Mouse (Mus musculus) kidney, embryonic 15.5 days (tissue): ENCODE measurements around the gene Tmem203. TPM values are rescaled to one million over a fixed set of nuclear protein-coding genes. Genes with fewer than 3 reads are reported as not detected.
A peak's percentile ranks its signal among the peaks of the same experiment; 100 is the strongest.

Experiments used
- ATAC-seq: fragments of 200-750 bp; cut with Nextera tagmentation; replicated peaks from 2 replicates; pipeline ENCODE4 v1.8.0; 2017; ENCODE audit warnings: moderate TSS enrichment; ENCODE audit not compliant: low FRiP score
- H3K27ac ChIP-seq: fragments of 300-500 bp; sonication (generic); 2 replicates; pipeline ENCODE4 v1.5.1; 2015; ENCODE audit warnings: mild to moderate bottlenecking, inconsistent platforms
- H3K27me3 ChIP-seq: fragments of 300-500 bp; sonication (generic); 2 replicates; pipeline ENCODE4 v1.6.1; 2015; ENCODE audit warnings: inconsistent platforms
- H3K36me3 ChIP-seq: fragments of 300-500 bp; sonication (generic); 2 replicates; pipeline ENCODE4 v1.6.1; 2015; ENCODE audit warnings: inconsistent platforms
- H3K4me1 ChIP-seq: fragments of 300-500 bp; sonication (generic); 2 replicates; pipeline ENCODE4 v1.6.1; 2015; ENCODE audit warnings: inconsistent platforms
- H3K4me2 ChIP-seq: fragments of 300-500 bp; sonication (generic); 2 replicates; pipeline ENCODE4 v1.6.1; 2015; ENCODE audit warnings: moderate library complexity, mild to moderate bottlenecking, inconsistent platforms
- H3K4me3 ChIP-seq: fragments of 300-500 bp; sonication (generic); replicated peaks from 2 replicates; pipeline ENCODE4 v1.5.1; 2015; ENCODE audit warnings: mild to moderate bottlenecking, inconsistent platforms
- H3K9ac ChIP-seq: fragments of 300-500 bp; sonication (generic); 2 replicates; pipeline ENCODE4 v1.6.1; 2015; ENCODE audit warnings: mild to moderate bottlenecking, inconsistent platforms
- H3K9me3 ChIP-seq: fragments of 300-500 bp; sonication (generic); replicated peaks from 2 replicates; pipeline ENCODE4 v1.6.1; 2016; ENCODE audit warnings: inconsistent platforms
- WGBS: fragments of 180-500 bp; shearing (Covaris S2); methylation state at CpG from one replicate; pipeline ENCODE4 v1.1.7; 2015; ENCODE audit warnings: mixed read lengths; 5-methylcytosine and 5-hydroxymethylcytosine counted together
- polyA plus RNA-seq: library from polyadenylated mRNA; unstranded; fragments of >200 nt; fragmentation: Nextera tagmentation; extraction: Ambion mirVana; gene quantifications from 2 replicates; pipeline ENCODE4 v1.2.1, GENCODE M21; 2015

Tmem203 gene
- polyA plus RNA-seq, 1 experiment from 2014 or later: 23.4 TPM

DNA sequence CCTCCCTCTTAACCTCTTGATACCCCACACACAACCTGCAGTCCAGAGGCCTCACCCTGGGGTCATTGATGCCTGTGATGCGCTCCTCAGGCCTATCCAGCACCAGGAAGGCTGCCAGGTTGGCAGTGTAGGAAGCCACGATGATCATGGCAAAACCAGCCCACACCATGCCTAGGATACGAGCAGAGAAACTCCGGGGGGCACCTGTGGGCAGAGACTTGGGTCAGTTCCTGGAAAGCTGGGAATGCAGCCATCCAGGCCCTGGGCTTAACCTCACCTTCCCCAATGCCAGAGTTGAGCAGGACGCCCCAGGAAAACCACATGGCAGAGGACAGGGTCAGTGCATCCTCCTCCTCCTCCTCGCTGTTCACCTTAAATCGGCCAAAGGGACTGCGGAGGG lies 41.9 kb downstream of the Tmem203 start:
- no peaks in the 10 kb centered on the region for H3K9me3 ChIP-seq
- WGBS: 72% methylated on average over 8 of the region's 8 CpGs
- H3K4me1 ChIP-seq: peaks cover 8% of the 10 kb centered on the region
- H3K4me3 ChIP-seq: no peak overlapping the region
- H3K27me3 ChIP-seq: peaks cover 52% of the 10 kb centered on the region
- no peaks in the 10 kb centered on the region for H3K36me3 ChIP-seq
- no peak overlapping the region for H3K4me2 ChIP-seq
- H3K27ac ChIP-seq: no peak overlapping the region
- H3K9ac ChIP-seq: no peak overlapping the region
- no peak for ATAC-seq

DNA sequence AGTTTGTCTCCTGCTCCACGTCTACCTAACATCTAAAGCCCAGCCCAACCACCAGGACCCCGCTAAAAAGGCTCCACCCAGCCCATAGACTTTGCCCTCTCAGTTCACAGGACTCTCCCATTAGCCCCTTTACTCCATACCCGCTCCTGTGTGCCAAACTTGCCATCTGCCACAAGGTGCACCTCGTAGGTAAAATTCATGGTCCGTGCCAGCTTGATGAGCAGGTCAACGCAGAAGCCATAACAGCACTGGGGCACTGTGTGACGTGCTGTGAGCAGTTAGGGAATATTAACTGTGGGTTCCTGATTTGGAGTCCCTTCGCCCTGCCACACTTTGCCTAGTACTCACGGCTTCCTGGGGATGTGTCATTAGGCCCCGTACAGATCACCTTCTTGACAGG lies 42.8 kb downstream of the Tmem203 start:
- ATAC-seq: no peak
- Histone ChIP-seq H3K27me3 (peaks cover 45% of the 10 kb centered on the region), H3K9me3 (no peaks in the 10 kb centered on the region), H3K4me3 (no peak overlapping the region), H3K27ac (no peak overlapping the region), H3K4me2 (no peak overlapping the region), H3K36me3 (no peaks in the 10 kb centered on the region), H3K9ac (no peak overlapping the region), H3K4me1 (no peaks in the 10 kb centered on the region)
- 79% methylated on average over 10 of the region's 10 CpGs for WGBS

DNA sequence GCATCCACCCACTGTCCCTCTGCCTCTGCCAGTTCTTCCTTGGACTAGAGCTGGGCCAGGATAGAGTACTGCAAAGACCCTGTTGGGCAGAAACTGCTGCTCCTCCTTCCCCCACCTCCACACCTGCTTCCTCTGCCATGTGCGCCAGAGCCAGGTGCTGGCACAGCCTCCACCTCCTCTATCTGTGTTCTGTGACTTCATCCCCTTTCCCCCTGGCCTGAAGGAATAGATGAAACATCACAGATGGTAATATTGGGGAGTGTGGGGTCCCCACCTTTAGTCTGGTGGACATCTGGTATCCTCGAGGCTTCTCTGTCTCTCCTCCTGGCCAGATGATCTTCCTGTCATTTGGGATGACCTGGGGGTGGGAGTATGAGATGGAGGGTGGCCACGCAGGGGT lies 48.2 kb downstream of the Tmem203 start:
- no peak for ATAC-seq
- H3K9ac ChIP-seq: no peak overlapping the region
- H3K4me3 ChIP-seq: no peak overlapping the region
- H3K4me1 ChIP-seq: peaks cover 11% of the 10 kb centered on the region
- H3K36me3 ChIP-seq: no peaks in the 10 kb centered on the region
- H3K4me2 ChIP-seq: no peak overlapping the region
- WGBS: 77% methylated on average over 3 of the region's 3 CpGs
- no peak overlapping the region for H3K27ac ChIP-seq
- H3K9me3 ChIP-seq: no peaks in the 10 kb centered on the region
- H3K27me3 ChIP-seq: peaks cover 54% of the 10 kb centered on the region

DNA sequence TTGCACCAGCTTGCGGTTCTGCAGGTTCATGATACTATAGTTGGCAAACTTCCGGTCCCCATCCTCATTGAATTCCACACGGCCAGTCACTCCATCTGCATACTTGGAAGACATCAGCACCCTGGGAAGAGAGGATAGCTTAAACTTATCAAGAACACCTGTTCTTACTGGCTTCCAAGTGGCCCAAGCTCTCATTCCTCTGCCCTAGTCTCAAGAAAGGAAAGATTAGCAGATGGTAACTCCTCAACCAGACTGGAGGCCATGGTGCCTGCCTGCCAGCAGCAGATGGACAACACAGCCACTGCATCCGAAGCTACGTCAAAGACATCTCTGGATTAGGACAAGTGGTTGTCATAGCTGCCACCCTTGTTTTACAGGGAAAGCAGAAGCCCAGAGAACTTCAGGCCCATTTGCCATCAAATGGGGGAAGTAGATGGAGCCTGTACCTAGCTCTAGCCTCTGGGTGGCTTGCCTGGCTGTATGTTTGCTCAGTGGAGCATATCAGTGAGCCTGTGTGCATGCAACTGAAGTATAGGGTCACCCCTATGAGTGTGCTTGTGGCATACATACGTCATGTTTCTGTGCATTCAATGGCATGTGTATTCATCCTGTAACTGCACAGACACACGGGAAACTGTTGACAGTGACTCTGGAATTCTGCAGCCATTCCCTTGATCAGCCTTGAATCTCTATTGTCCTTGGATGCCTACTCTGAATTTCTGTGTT lies 48.9 kb downstream of the Tmem203 start:
- H3K9ac ChIP-seq: no peak overlapping the region
- peak overlapping the region; percentile 69 for H3K4me2 ChIP-seq
- WGBS: 76% methylated on average over 7 of the region's 7 CpGs
- H3K9me3 ChIP-seq: no peaks in the 10 kb centered on the region
- H3K36me3 ChIP-seq: no peaks in the 10 kb centered on the region
- H3K4me1 ChIP-seq: peaks cover 11% of the 10 kb centered on the region
- no peak overlapping the region for H3K27ac ChIP-seq
- peak overlapping the region; percentile 46 for H3K4me3 ChIP-seq
- ATAC-seq: no peak
- H3K27me3 ChIP-seq: peaks cover 61% of the 10 kb centered on the region

DNA sequence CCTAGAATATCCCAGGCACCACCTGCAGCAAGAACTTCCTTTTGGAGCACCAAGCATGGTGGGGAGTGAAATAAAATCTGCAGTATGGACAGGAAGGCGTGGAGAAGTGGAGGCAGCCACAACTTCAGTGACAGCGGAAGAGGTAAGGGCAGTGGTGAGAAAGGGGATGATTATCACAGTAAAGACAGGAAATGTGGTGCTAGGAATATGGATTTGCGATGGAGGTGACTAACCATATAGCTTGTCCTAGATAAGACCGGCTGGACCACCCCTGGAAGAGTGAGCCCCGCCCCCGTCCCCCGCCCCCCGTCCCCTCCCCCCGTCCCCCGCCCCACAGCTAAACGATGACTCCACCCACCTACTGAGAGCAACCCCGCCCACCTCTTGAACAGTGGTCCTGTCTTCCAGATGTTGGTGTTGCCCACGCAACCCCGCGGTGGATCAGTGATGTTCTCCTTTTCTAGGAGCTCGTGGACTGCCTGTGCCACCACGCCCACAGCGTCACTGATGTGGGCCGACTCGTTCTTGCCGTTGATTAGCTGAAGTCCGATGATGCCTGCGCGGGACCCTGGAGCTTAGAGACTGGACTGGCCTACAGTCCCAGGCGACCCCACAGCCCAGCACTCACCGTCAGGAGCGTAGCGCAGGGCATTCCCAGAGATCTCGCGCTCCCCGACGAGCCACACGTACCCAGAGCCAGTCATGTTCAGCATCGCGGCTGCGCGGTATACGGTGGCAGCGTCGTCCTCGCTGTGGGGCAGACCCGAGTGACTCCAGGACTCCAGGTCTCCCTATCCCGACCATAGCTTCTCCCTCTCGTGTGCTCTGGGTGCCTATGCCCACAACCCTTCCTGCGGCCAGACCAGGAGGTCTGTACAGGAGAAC lies 49.7 kb downstream of the Tmem203 start:
- no peak; the same call in 1 of the 2 replicates for ATAC-seq
- H3K9ac ChIP-seq: no peak overlapping the region
- no peaks in the 10 kb centered on the region for H3K9me3 ChIP-seq
- H3K27ac ChIP-seq: no peak overlapping the region
- peaks cover 68% of the 10 kb centered on the region for H3K27me3 ChIP-seq
- H3K4me1 ChIP-seq: peaks cover 11% of the 10 kb centered on the region
- peak overlapping the region; percentile 69 for H3K4me2 ChIP-seq
- peak overlapping the region; percentile 46 for H3K4me3 ChIP-seq
- no peaks in the 10 kb centered on the region for H3K36me3 ChIP-seq
- 2% methylated on average over 44 of the region's 45 CpGs for WGBS

Other genes with a start within 250 kb of the Tmem203 start
- 76.5 and 91.4 TPM in 2 replicates for gene Nsmf, start 201.1 kb upstream of the Tmem203 start, polyA plus RNA-seq
- 5.0 and 5.3 TPM in 2 replicates for gene Entpd8, start 175.1 kb upstream of the Tmem203 start, polyA plus RNA-seq
- gene Noxa1, start 160.3 kb upstream of the Tmem203 start, polyA plus RNA-seq: 0.77 and 1.1 TPM in 2 replicates
- gene Nrarp, start 74.7 kb upstream of the Tmem203 start, polyA plus RNA-seq: 21.8 and 23.7 TPM in 2 replicates
- gene Tor4a, start 58.6 kb upstream of the Tmem203 start, polyA plus RNA-seq: 11.7 and 14.1 TPM in 2 replicates
- gene Nelfb, start 44.0 kb upstream of the Tmem203 start, polyA plus RNA-seq: 114 and 124 TPM in 2 replicates
- 0.23 and 0.55 TPM in 2 replicates for gene Stpg3, start 40.8 kb upstream of the Tmem203 start, polyA plus RNA-seq
- gene Fam166a, start 36.7 kb upstream of the Tmem203 start, polyA plus RNA-seq: 1.4 and 1.9 TPM in 2 replicates
- 555 and 581 TPM in 2 replicates for gene Tubb4b, start 30.7 kb upstream of the Tmem203 start, polyA plus RNA-seq
- gene Slc34a3, start 21.1 kb upstream of the Tmem203 start, polyA plus RNA-seq: 0.78 and 0.99 TPM in 2 replicates
- gene Rnf224, start 18.7 kb upstream of the Tmem203 start, polyA plus RNA-seq: 0.31 and 0.41 TPM in 2 replicates
- gene Rnf208, start 13.2 kb upstream of the Tmem203 start, polyA plus RNA-seq: 20.7 and 21.8 TPM in 2 replicates
- 0.51 and 0.55 TPM in 2 replicates for gene Cysrt1, start 13.0 kb upstream of the Tmem203 start, polyA plus RNA-seq
- gene AL732309.1, start 8.6 kb upstream of the Tmem203 start, polyA plus RNA-seq: 5.3 and 5.4 TPM in 2 replicates
- 9.2 and 11.3 TPM in 2 replicates for gene Tprn, start 7.2 kb downstream of the Tmem203 start, polyA plus RNA-seq
- gene Ssna1, start 17.0 kb downstream of the Tmem203 start, polyA plus RNA-seq: 204 and 207 TPM in 2 replicates
- gene Anapc2, start 17.0 kb downstream of the Tmem203 start, polyA plus RNA-seq: 123 and 129 TPM in 2 replicates
- gene Tmem210, start 32.7 kb downstream of the Tmem203 start, polyA plus RNA-seq: not detected in 2 replicates
- gene Lrrc26, start 34.5 kb downstream of the Tmem203 start, polyA plus RNA-seq: 0.46 TPM in 1 of 2 replicates, not detected in the other
- 0.53 and 0.71 TPM in 2 replicates for gene Grin1, start 63.7 kb downstream of the Tmem203 start, polyA plus RNA-seq
- gene Man1b1, start 76.9 kb downstream of the Tmem203 start, polyA plus RNA-seq: 50.5 and 53.2 TPM in 2 replicates
- 23.4 TPM in 2 replicates for gene Dpp7, start 100.9 kb downstream of the Tmem203 start, polyA plus RNA-seq
- gene Uap1l1, start 110.2 kb downstream of the Tmem203 start, polyA plus RNA-seq: 24.9 and 27.3 TPM in 2 replicates
- gene Sapcd2, start 116.9 kb downstream of the Tmem203 start, polyA plus RNA-seq: 40.4 and 42.7 TPM in 2 replicates
- gene Entpd2, start 140.4 kb downstream of the Tmem203 start, polyA plus RNA-seq: 4.5 and 4.6 TPM in 2 replicates
- gene Npdc1, start 143.9 kb downstream of the Tmem203 start, polyA plus RNA-seq: 41.3 and 52.5 TPM in 2 replicates
- 0.08 and 0.18 TPM in 2 replicates for gene Fut7, start 167.8 kb downstream of the Tmem203 start, polyA plus RNA-seq
- 11.0 and 11.1 TPM in 2 replicates for gene Abca2, start 173.3 kb downstream of the Tmem203 start, polyA plus RNA-seq
- 3.6 and 3.9 TPM in 2 replicates for gene Clic3, start 201.4 kb downstream of the Tmem203 start, polyA plus RNA-seq
- 30.4 and 31.8 TPM in 2 replicates for gene Paxx, start 205.7 kb downstream of the Tmem203 start, polyA plus RNA-seq
- 1.6 and 2.2 TPM in 2 replicates for gene Ptgds, start 214.6 kb downstream of the Tmem203 start, polyA plus RNA-seq
- not detected in 2 replicates for gene Lcn12, start 238.5 kb downstream of the Tmem203 start, polyA plus RNA-seq
- gene Fbxw5, start 245.3 kb downstream of the Tmem203 start, polyA plus RNA-seq: 85.1 and 96.1 TPM in 2 replicates
- 6.3 and 7.8 TPM in 2 replicates for gene C8g, start 246.3 kb downstream of the Tmem203 start, polyA plus RNA-seq